Mouse (Mus musculus): ENCODE data around the gene Antxr1.
"Not testable (repeated sequence)": the region's sequence is repeated elsewhere in the genome, so short reads cannot be mapped to it uniquely, and the experiment has no call there.

Antxr1 gene

GRCm38 (mm10) chr6:87102421-87102911 lies 233.2 kb downstream of the Antxr1 start:
- DNase-seq (ENCODE audit: low spot score in 2 of 2), result no peak

DNA sequence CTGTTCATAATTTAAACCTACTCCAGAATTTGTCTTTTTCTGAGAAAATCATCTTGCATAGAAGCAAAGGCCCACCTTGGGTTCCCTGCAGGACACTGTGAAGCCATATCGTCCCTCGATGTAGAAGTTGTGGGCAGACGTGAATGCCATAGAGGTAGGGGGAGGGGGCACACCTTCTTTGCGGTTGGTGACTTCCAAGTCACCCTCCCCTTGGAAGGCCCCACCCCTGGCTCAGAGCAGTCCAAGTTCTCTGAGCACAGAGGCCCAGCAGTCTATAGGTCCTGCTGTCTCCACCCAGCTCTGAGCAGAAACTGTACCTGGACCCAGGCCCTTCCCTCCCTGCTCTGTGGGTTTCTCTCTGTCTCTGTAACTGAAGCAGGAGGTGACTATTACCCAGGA lies 233.7 kb downstream of the Antxr1 start:
- no peak for DNase-seq (ENCODE audit: low spot score in 2 of 2)

DNA sequence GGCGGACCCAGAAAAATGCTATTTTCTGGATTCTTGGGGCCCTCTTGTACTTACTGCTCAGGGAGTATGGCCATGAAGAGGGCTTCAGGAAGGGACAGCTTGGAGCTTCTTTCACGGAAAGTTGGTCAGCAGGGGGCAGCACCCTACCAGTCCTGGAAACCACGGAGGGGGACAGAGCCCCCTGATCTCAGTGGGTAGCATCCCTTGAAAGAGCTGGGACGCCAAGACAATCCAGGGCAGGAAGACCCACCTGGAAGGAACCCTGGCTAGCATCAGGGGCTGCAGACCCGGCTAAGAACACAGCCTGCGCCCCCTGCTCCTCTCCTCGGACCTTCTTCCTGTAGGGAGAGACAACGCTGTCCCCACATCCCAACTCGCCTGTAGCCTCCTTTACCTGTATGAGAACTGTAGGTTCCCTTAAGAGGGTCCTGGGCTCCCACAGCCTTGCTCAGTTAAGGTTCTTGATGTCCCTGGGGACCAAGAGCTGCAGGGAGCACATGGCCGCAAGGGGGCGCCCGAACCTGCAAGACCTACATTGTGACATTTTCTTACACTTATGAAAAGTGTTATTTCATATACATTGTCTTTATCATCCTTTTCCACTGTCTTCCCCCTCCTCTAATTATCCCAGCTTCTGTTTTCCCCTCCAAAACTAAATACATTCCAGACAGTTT lies 234.2 kb downstream of the Antxr1 start:
- peak; percentile 81 to 95 for DNase-seq (ENCODE audit: low spot score in 2 of 2)

GRCm38 (mm10) chr6:87100297-87101020 lies 235.2 kb downstream of the Antxr1 start:
- no peak for DNase-seq (ENCODE audit: low spot score in 2 of 2)

GRCm38 (mm10) chr6:87099671-87100296 lies 235.8 kb downstream of the Antxr1 start:
- DNase-seq (ENCODE audit: low spot score in 2 of 2), result no peak

DNA sequence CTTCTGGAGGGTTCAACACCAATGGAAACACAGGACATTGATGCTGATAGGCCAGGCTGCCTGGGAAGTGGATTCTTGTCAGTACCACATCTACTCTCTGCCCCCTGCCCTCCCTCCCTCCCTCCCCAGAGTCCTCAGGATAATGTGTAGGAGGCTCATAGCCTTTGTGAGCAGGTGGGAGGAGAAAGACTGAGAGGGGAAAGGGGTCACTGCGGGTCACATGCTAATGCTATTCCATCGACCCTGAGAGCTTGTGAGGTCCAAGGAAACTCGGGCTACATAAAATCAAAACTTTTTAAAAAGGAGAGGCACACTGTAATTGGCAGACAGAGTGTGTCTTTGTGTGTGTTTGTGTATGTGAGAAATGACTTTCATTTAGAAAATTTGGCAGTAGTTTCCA lies 236.4 kb downstream of the Antxr1 start:
- DNase-seq (ENCODE audit: low spot score in 2 of 2), result no peak

GRCm38 (mm10) chr6:87093631-87094030 lies 242.0 kb downstream of the Antxr1 start:
- not testable (repeated sequence) for DNase-seq (ENCODE audit: low spot score in 2 of 2)

DNA sequence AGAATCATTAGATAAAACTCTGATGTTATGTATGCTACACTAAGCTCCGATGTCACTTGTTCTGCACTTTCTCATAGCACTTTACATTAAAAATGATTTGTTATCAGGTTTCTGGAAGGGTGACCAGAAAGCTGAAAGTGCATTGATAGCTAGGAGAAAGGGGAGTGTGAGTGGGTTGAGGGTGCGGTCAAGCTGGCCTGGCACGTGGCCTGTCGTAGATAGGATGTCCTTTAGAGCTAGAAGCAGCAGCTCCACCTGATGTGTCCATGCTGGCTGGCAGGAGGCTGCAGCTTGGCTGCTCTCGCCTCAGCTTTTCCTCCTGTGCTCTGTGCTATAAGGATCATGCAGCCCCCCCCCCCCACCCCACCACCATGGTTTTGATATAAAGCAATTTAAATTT lies 243.1 kb downstream of the Antxr1 start:
- DNase-seq (ENCODE audit: low spot score in 2 of 2), result no peak

DNA sequence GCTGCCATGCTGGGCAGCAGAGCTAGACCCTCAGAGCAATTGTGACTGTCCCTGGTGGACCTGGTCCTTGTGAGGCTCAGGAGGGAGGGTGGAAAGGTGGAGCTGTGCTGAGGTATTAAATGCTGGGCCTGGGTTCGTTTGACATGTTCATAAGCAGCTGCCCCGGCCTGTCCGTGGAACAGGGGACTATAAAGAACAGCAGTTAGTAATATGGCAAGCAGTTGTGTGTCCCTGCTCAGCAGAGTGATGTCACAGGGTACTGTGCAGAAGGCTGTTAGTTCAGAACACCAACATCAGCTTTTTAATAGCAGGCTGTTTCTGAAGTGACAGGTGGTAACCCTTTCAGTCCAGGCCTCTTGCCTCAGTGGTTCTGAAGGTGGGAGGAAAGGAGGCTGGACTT lies 244.7 kb downstream of the Antxr1 start:
- no peak for DNase-seq (ENCODE audit: low spot score in 2 of 2)

DNA sequence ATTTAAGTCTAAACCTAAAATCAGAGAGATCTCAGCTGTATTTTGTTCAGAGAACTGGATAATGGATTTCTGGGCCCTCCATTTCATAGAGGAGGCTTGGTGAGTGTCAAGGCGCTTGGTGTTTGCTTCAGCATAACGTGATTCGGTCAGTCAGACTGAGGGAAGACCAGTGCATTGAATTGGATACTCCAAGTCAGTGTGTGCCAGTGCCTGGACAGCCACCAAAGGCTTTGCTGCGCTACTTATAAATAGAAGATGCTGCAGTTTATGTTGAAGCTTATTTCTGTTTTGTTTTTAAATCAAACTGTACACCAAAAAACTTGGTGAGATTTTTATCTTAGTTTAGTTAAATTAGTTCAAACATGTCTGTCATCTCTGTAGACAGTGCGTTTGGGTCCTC lies 247.3 kb downstream of the Antxr1 start:
- no peak for DNase-seq (ENCODE audit: low spot score in 2 of 2)

DNA sequence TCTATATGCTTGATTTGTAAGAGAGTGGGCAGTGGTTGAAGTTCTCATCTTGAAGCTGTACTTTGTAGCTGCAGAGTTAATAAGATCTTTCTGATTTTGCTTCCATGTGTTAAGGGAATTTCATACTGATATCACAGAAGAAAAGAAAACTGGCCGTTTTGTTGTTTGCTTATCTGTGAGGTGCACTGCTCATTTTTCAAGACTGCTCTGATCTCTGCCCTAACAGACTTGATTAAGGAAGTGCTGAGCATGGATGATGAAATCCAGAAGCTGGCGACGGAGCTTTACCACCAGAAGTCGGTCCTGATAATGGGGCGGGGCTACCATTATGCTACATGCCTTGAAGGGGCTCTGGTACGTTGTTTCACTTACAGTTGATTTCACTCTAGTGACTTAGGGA lies 250.6 kb downstream of the Antxr1 start:
- DNase-seq (ENCODE audit: low spot score in 2 of 2), result no peak
